Mouse (Mus musculus) embryonic fibroblast, embryonic 13.5 days (primary cell): ENCODE results near the gene Kcnh6. TPM values are rescaled to one million over a fixed set of nuclear protein-coding genes. Genes with fewer than 3 reads are reported as not detected.

Experiments used
- H3K27ac ChIP-seq: 2 replicates; pipeline ENCODE4 v1.5.1; 2012; ENCODE audit warnings: low read length, control low read depth, inconsistent platforms; ENCODE audit not compliant: insufficient read depth
- H3K4me1 ChIP-seq: 2 replicates; pipeline ENCODE4 v1.6.1; 2011; ENCODE audit warnings: low read length; ENCODE audit not compliant: control insufficient read depth, insufficient read depth
- H3K4me3 ChIP-seq: 2 replicates; pipeline ENCODE4 v1.5.1; 2011; ENCODE audit warnings: mild to moderate bottlenecking, control low read depth, low read length; ENCODE audit not compliant: insufficient read depth
- CTCF ChIP-seq: IDR thresholded peaks from 2 replicates; pipeline ENCODE4 v1.5.1; 2011; ENCODE audit warnings: mild to moderate bottlenecking, control low read depth, low read length, moderate library complexity, borderline replicate concordance; ENCODE audit not compliant: insufficient read depth
- POLR2A ChIP-seq: IDR thresholded peaks from 2 replicates; pipeline ENCODE4 v1.6.1; 2011; ENCODE audit warnings: low read depth, mild to moderate bottlenecking, control low read depth, low read length, moderate library complexity
- polyA plus RNA-seq: library from polyadenylated mRNA; stranded (reverse); fragments of >200 nt; gene quantifications from 2 replicates; pipeline ENCODE4 v1.2.4, GENCODE M21; 2011; ENCODE audit warnings: low read depth; ENCODE audit not compliant: missing spikeins, insufficient read length

Gene Kcnh6
- polyA plus RNA-seq, 1 experiment, result not detected

DNA sequence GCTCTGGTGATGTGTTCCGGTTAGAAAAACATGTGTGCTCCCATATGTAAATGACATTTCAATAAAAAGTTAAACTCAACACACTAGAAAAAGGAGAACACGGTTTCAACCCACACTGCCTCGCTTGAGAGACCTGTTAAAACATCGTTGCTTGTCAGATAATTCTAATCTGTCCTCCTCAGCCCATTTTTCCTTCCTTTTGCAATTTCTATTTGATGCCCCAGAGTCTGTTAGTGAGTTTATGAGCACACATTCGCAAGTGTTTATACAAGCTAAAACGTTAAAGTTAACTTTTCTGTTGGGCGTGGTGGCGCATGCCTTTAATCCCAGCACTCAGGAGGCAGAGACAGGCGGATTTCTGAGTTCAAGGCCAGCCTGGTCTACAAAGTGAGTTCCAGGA, 27.1 kb downstream of the Kcnh6 start:
- H3K27ac ChIP-seq, result no peak overlapping the region
- H3K4me3 ChIP-seq, result no peak overlapping the region
- TF ChIP-seq POLR2A, result no peak
- TF ChIP-seq CTCF, result no peak
- H3K4me1 ChIP-seq, result no peaks in the 10 kb centered on the region

DNA sequence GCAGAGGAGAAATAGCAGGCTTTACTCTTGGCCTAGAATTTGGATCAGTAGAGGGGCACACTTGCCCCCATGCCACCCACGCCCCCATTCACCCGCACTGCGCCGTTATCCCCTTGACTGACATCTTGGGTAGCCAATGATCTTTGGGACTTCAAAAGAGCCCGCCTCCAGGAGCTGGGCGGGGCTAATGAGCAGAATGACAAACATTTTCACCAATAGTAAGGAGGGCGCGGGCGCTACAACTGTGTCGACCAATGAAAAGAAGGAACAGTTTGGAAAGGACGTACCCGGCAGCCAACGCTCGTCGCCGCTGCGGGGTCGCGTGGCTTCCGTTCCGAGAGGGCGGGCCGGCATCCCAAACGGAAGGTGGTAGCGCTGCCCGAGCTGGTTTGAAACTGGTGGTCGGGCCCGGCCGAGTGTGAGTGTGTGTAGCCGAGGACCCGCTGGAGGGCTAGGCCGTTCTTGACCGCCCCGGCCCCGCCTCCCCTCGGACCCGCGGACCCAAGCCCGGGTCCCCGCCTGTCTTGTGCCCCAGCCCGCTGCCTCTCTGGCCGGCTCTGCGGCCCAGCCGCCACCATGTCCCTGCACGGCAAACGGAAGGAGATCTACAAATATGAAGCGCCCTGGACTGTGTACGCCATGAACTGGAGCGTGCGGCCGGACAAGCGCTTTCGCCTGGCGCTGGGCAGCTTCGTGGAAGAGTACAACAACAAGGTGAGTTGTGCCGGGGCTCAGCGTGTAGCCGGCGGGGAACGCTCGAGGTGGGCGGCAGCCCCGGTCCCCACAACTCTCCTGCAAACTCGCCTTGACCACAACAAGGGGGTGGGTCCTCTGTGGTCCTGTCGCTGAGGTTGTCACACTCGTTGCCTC, 28.9 kb downstream of the Kcnh6 start, which contains the start of gene Dcaf7:
TSS of gene Dcaf7 (plus strand) at position 325 of the 870 bp plus-strand sequence.
- no peaks in the 10 kb centered on the region for H3K4me1 ChIP-seq
- peak within 1 kb of the TSS; percentile 9; the same call in 1 of the 2 replicates for H3K27ac ChIP-seq
- TF ChIP-seq CTCF (no peak), POLR2A (peak; percentile 69)
- peak within 1 kb of the TSS; percentile 93 for H3K4me3 ChIP-seq

DNA sequence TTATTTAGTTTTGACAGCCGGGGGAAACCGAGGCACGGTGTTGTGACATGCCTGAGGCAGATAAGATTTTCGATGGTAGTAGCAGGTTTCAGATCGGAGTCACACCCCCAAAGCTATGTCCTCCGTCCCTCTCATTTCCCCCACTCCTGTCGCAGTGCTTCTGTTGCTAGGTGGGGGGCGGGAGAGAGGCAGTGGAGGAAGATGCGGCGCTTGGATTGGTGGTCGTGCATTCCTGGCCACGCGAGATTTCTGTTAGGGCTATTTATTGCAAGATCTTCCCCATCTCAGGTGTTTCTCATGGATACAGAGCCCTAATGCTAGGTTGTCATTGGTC, 29.5 kb downstream of the Kcnh6 start:
- Histone ChIP-seq H3K27ac (no peak overlapping the region), H3K4me3 (peak overlapping the region; percentile 93), H3K4me1 (no peaks in the 10 kb centered on the region)
- no peak for TF ChIP-seq POLR2A
- no peak for TF ChIP-seq CTCF

DNA sequence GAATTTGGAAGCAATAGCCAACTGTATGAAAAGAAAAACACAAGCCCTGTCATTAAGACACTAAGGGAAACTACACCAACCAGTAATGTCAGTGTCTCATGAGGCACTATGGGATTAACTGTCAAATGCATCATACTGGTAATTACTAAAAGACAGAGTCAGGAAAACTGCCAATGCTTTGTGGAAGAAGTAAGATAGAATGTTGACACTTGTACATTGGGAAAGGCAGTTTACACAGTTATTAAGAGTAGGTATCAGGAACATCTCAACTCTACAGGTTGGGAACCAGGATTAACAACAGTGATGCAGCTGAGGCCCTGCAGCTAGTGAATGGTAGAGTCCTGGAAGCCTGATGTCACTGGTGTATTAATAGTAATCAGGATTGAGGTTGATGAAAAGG, 36.4 kb downstream of the Kcnh6 start:
- Histone ChIP-seq H3K4me3 (no peak overlapping the region), H3K27ac (no peak overlapping the region), H3K4me1 (no peaks in the 10 kb centered on the region; the same call in 1 of the 2 replicates)
- TF ChIP-seq CTCF, result no peak
- no peak for TF ChIP-seq POLR2A

DNA sequence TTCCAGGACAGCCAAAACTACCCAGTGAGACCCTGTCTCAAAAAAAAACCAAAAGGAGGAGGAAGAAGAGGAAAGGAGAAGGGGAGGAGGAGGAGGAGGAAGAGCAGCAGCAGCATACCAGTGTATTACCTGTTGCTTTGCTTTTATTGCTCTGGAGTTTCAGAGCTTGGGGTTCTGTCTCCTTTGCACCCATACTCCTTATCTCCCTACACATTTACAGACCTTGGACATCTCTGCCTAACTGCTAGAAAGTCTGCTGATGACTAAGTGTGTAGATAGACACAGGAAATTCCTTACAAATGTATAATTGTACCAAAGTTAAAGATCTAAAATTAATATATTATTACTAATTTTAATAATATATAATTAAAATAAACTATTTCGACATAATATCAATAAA, 37.3 kb downstream of the Kcnh6 start:
- no peak overlapping the region for H3K27ac ChIP-seq
- no peaks in the 10 kb centered on the region; the same call in 1 of the 2 replicates for H3K4me1 ChIP-seq
- H3K4me3 ChIP-seq, result no peak overlapping the region
- TF ChIP-seq POLR2A, result no peak
- TF ChIP-seq CTCF, result no peak

DNA sequence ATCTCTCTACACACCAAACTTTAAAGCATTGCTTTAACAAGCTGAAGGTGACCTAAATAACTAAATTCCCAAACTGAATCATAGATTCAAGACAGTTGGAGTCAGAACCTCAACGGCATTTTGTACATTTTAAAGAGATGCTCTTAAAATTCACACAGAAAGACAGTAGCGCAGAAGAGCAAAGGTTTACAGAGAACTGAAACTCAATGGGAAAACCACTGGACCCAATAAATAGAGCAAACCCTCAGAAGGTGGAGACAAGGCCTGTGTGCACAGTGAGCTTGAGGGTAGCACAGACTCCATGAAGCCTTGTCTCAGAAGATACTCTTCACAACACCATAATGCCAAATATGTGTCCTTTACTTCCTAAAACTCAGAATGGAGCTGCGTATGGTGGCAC, 37.9 kb downstream of the Kcnh6 start:
- Histone ChIP-seq H3K4me1 (no peaks in the 10 kb centered on the region; the same call in 1 of the 2 replicates), H3K27ac (peak overlapping the region; percentile 42; the same call in 1 of the 2 replicates), H3K4me3 (no peak overlapping the region)
- TF ChIP-seq CTCF (no peak), POLR2A (no peak)

DNA sequence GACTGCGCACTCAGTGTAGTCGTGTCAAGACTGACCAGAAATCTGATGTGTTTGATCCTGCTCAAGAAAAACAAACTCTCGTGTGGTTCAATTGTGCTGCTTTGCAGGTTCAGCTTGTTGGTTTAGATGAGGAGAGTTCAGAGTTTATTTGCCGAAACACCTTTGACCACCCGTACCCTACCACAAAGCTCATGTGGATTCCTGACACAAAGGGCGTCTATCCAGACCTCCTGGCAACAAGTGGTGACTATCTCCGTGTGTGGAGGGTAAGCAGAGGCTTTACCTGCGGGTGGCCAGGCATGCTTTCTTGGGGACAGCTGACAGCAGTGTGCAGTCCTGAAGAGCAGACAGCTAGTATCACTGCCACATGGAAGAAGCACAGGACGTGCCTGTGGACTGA, 38.7 kb downstream of the Kcnh6 start:
- Histone ChIP-seq H3K4me1 (no peaks in the 10 kb centered on the region; the same call in 1 of the 2 replicates), H3K4me3 (no peak overlapping the region), H3K27ac (no peak overlapping the region)
- TF ChIP-seq CTCF (no peak), POLR2A (no peak)

DNA sequence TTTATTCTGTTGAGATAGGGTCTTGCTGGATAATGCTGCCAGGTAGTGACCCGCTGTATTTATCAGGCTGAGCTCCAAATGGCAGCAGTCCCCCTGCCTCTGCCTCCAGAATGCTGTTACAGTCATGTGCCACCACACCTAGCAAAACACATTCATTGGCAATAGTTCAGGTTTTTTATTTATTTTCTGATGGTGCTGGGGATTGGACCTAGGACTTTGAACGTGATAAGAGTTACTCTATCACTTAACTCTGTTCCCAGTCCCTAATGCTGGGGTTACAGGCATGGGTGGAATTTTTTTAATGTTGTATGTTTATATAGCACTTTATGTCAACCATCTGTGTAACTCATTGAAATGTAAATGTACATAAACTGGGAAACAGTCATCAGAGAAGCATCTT, 46.0 kb downstream of the Kcnh6 start:
- Histone ChIP-seq H3K4me1 (no peaks in the 10 kb centered on the region), H3K27ac (no peak overlapping the region), H3K4me3 (no peak overlapping the region)
- TF ChIP-seq POLR2A (no peak), CTCF (no peak)

DNA sequence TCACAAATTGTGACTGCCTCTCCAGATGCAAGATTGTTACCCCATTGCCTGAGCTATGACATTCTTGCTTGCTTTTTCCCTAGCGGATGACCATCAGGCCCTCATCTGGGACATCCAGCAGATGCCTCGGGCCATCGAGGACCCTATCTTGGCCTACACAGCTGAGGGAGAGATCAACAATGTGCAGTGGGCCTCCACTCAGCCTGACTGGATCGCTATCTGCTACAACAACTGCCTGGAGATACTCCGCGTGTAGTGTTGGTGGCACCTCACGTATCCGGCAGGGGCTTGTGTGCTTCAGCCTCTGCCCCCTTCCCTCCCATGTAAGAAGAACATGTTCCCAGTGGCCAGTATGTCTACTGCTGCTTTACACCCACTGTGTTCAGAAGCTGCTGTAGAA, 46.7 kb downstream of the Kcnh6 start:
- Histone ChIP-seq H3K4me3 (no peak overlapping the region), H3K4me1 (no peaks in the 10 kb centered on the region), H3K27ac (no peak overlapping the region)
- no peak for TF ChIP-seq POLR2A
- no peak for TF ChIP-seq CTCF

DNA sequence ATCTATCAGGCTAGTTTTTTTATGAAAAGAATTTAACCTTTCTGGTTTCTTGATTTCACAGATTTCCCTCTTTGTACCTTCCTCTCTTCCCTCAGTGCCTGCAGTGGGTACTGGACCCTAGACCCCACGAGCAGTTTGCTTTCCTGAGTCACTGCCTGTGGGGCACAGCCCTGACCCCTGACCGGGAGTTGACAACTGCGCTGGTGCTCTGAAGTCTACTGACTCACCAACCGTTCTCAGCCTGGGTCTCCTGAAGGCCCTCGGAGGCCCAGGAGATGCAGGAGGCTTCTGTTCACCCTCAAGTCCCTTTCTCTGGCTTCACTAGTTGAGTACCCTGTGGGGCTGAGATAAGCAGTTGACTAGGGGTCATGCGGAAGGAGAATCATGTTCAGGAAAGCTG, 47.4 kb downstream of the Kcnh6 start:
- Histone ChIP-seq H3K4me1 (no peaks in the 10 kb centered on the region), H3K27ac (no peak overlapping the region), H3K4me3 (no peak overlapping the region)
- TF ChIP-seq POLR2A, result no peak

DNA sequence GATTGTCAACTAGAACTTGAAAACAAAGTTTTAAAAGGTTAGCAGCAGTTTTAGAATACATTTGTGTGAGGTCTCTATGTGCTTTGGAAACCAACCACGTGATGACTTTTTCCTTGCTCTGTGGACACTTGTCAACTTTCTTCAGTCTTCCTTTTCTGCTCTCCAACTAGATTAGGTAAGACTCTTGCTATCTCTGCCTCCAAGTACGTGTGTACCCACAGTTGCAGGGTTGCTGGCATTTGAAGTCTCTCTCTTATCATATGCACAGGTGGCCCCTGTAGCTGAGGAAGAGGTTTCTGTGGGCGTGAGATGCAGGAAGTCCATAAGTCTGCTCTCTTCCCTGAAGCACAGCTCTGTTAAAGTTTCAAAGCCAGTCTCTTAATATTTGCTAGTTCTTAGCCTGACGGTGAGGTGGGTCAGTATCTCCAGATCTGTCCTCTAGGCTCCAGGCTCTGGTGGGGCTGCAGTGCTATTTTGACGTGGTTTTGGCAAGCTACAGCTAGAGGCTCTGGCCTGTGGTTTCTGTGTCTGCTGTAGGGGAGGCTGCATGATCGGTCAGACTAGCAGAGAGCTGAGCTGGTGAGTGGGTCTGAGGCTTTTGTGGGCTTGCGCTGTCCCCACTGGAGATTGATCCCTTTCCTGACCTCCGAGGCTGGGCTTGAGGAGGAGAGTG, 49.0 kb downstream of the Kcnh6 start:
- TF ChIP-seq POLR2A (no peak), CTCF (no peak)
- H3K4me1 ChIP-seq, result no peaks in the 10 kb centered on the region
- H3K27ac ChIP-seq, result no peak overlapping the region
- no peak overlapping the region for H3K4me3 ChIP-seq
